Mouse (Mus musculus): ENCODE measurements around the gene Zscan10. TPM values are rescaled to one million over a fixed set of nuclear protein-coding genes. Genes with fewer than 3 reads are reported as not detected.
"Not testable (repeated sequence)": the region's sequence is repeated elsewhere in the genome, so short reads cannot be mapped to it uniquely, and the experiment has no call there.

The Zscan10 gene
- polyA plus RNA-seq, 1 experiment from 2014 or later = not detected

- H3K4me3 ChIP-seq (ENCODE audit: low read depth, low read length) = no peak overlapping the region
- H3K9ac ChIP-seq (replicated peaks; ENCODE audit: low read depth, low read length) = no peak overlapping the region
- 97% methylated on average over 38 of the region's 38 CpGs for WGBS
- H3K4me1 ChIP-seq (ENCODE audit: control insufficient read depth, insufficient read depth, low read length) = no peaks in the 10 kb centered on the region
- peaks cover 55% of the 10 kb centered on the region for H3K36me3 ChIP-seq (ENCODE audit: control insufficient read depth, insufficient read depth, low read length)
- H3K9me3 ChIP-seq (ENCODE audit: control insufficient read depth, low read length) = 0 out of 2 replicates have a peak, but pooled peaks cover 2% of the 10 kb centered on the region
- H3K27me3 ChIP-seq (ENCODE audit: control insufficient read depth, insufficient read depth, low read length) = no peaks in the 10 kb centered on the region
- H3K27ac ChIP-seq (ENCODE audit: low read depth, low read length) = no peak overlapping the region
- ATAC-seq (ENCODE audit: low read depth) = no peak
- H3K4me2 ChIP-seq (ENCODE audit: low read depth, low read length) = no peak overlapping the region
These were observed 24.6 kb upstream of the Zscan10 start for GRCm38 (mm10) chr17:23575951-23576552.

DNA sequence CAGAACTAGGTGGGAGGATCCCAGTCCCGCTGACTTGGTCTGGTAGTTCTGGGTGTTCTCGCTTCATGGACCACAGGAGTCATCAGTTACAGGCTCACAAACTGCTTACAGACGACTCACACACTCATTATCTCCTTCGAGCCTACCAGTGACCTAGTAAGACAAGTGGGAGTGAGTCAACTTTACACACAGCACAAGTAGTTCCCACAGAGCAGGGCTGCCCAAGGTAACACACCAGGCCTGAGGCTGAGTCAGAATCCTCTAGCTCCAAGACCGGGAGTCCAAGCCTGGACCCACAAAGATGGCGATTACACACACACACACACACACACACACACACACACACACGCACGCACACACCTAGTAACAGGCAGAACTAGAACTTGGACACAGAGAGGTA lies 15.9 kb upstream of the Zscan10 start:
- WGBS = 83% methylated on average over 8 of the region's 8 CpGs
- Histone ChIP-seq H3K27me3 (ENCODE audit: control insufficient read depth, insufficient read depth, low read length) (no peaks in the 10 kb centered on the region), H3K4me1 (ENCODE audit: control insufficient read depth, insufficient read depth, low read length) (peaks cover 17% of the 10 kb centered on the region), H3K27ac (ENCODE audit: low read depth, low read length) (no peak overlapping the region), H3K4me2 (ENCODE audit: low read depth, low read length) (peak overlapping the region; percentile 59), H3K9me3 (ENCODE audit: control insufficient read depth, low read length) (no peaks in the 10 kb centered on the region), H3K9ac (replicated peaks; ENCODE audit: low read depth, low read length) (no peak overlapping the region), H3K4me3 (ENCODE audit: low read depth, low read length) (peak overlapping the region; percentile 66; the same call in 1 of the 2 replicates), H3K36me3 (ENCODE audit: control insufficient read depth, insufficient read depth, low read length) (peaks cover 11% of the 10 kb centered on the region)
- ATAC-seq (ENCODE audit: low read depth) = no peak

GRCm38 (mm10) chr17:23585721-23586491 lies 14.8 kb upstream of the Zscan10 start:
- Histone ChIP-seq H3K27ac (ENCODE audit: low read depth, low read length) (peak overlapping the region; percentile 49; the same call in 1 of the 2 replicates), H3K9me3 (ENCODE audit: control insufficient read depth, low read length) (no peaks in the 10 kb centered on the region), H3K27me3 (ENCODE audit: control insufficient read depth, insufficient read depth, low read length) (no peaks in the 10 kb centered on the region), H3K4me3 (ENCODE audit: low read depth, low read length) (peak overlapping the region; percentile 66), H3K9ac (replicated peaks; ENCODE audit: low read depth, low read length) (peak overlapping the region; percentile 83), H3K36me3 (ENCODE audit: control insufficient read depth, insufficient read depth, low read length) (no peaks in the 10 kb centered on the region), H3K4me2 (ENCODE audit: low read depth, low read length) (peak overlapping the region; percentile 59), H3K4me1 (ENCODE audit: control insufficient read depth, insufficient read depth, low read length) (peaks cover 17% of the 10 kb centered on the region)
- under 1% methylated on average over 22 of the region's 22 CpGs for WGBS
- peak; percentile 93 for ATAC-seq (ENCODE audit: low read depth)

DNA sequence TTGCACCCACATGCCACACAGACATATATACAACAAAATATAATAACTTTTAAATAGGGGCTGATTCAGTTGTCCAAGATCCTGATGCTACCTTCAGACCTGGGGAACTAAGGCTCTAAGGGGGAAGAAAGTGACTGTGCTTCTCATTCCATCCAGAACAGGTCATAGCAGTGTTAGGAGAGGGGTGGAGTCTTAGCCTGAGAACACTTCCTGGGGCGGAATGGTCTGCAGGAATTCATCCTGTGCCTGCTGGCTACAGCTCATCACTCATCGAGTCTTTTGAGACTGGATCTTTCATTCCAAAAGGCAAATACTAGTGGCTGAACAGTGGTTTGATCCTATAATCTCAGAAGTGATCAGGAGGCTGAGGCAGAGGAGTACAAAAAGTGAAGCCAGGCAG lies 13.4 kb upstream of the Zscan10 start:
- Histone ChIP-seq H3K9ac (replicated peaks; ENCODE audit: low read depth, low read length) (no peak overlapping the region), H3K27me3 (ENCODE audit: control insufficient read depth, insufficient read depth, low read length) (no peaks in the 10 kb centered on the region), H3K4me3 (ENCODE audit: low read depth, low read length) (no peak overlapping the region), H3K27ac (ENCODE audit: low read depth, low read length) (no peak overlapping the region), H3K4me1 (ENCODE audit: control insufficient read depth, insufficient read depth, low read length) (peaks cover 17% of the 10 kb centered on the region), H3K4me2 (ENCODE audit: low read depth, low read length) (no peak overlapping the region), H3K9me3 (ENCODE audit: control insufficient read depth, low read length) (no peaks in the 10 kb centered on the region), H3K36me3 (ENCODE audit: control insufficient read depth, insufficient read depth, low read length) (no peaks in the 10 kb centered on the region)
- no peak for ATAC-seq (ENCODE audit: low read depth)
- 62% methylated on average over 2 of the region's 2 CpGs for WGBS

DNA sequence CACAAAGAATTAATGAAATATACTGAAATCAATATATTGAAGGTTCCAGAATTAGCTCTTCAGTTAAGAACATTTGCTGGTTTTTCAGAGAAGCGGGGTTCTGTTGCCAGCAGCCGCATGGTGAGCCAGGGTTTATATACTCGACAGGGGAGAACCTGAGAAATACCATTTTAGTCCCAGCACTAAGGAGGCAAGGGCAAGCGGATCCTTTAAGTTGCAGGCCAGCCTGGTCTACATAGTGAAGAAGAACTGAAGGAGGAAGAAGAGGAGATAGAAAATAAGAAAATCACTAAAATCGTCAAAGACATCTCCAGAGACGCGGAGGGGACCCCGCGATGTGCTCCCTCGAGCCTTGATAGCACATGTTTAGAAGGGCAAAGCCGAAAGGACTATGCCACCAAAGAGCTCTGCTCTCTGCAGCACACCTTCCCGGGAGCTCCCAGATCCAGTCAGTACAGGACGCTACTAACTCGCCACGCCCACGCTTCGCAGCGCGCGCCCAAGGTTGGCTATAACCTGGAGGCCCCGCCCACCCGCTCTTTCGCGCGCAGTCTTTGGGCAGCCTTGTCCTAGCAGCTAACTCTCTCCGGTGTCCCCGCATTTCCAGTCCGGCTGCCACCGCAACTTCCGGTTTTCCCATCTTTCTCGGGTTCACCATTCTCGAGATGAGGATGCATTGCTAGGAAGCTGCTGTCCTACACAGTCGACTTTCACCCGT lies 8.3 kb upstream of the Zscan10 start:
- 8% methylated on average over 34 of the region's 34 CpGs for WGBS
- Histone ChIP-seq H3K9me3 (ENCODE audit: control insufficient read depth, low read length) (no peaks in the 10 kb centered on the region), H3K4me3 (ENCODE audit: low read depth, low read length) (peak overlapping the region; percentile 44), H3K4me1 (ENCODE audit: control insufficient read depth, insufficient read depth, low read length) (no peaks in the 10 kb centered on the region; the same call in 1 of the 2 replicates), H3K27me3 (ENCODE audit: control insufficient read depth, insufficient read depth, low read length) (no peaks in the 10 kb centered on the region), H3K4me2 (ENCODE audit: low read depth, low read length) (peak overlapping the region; percentile 83), H3K9ac (replicated peaks; ENCODE audit: low read depth, low read length) (peak overlapping the region; percentile 58), H3K27ac (ENCODE audit: low read depth, low read length) (peak overlapping the region; percentile 78), H3K36me3 (ENCODE audit: control insufficient read depth, insufficient read depth, low read length) (no peaks in the 10 kb centered on the region)
- ATAC-seq (ENCODE audit: low read depth) = peak; percentile 99

GRCm38 (mm10) chr17:23592926-23593300 lies 7.7 kb upstream of the Zscan10 start:
- peak overlapping the region; percentile 44 for H3K4me3 ChIP-seq (ENCODE audit: low read depth, low read length)
- ATAC-seq (ENCODE audit: low read depth) = peak; percentile 73
- no peaks in the 10 kb centered on the region; the same call in 1 of the 2 replicates for H3K4me1 ChIP-seq (ENCODE audit: control insufficient read depth, insufficient read depth, low read length)
- no peaks in the 10 kb centered on the region for H3K9me3 ChIP-seq (ENCODE audit: control insufficient read depth, low read length)
- no peaks in the 10 kb centered on the region for H3K27me3 ChIP-seq (ENCODE audit: control insufficient read depth, insufficient read depth, low read length)
- 15% methylated on average over 13 of the region's 13 CpGs for whole genome bisulfite sequencing
- H3K27ac ChIP-seq (ENCODE audit: low read depth, low read length) = peak overlapping the region; percentile 78
- H3K4me2 ChIP-seq (ENCODE audit: low read depth, low read length) = peak overlapping the region; percentile 83
- peak overlapping the region; percentile 58 for H3K9ac ChIP-seq (replicated peaks; ENCODE audit: low read depth, low read length)
- H3K36me3 ChIP-seq (ENCODE audit: control insufficient read depth, insufficient read depth, low read length) = no peaks in the 10 kb centered on the region

GRCm38 (mm10) chr17:23595139-23595538 lies 5.5 kb upstream of the Zscan10 start:
- WGBS = 79% methylated on average over 4 of the region's 4 CpGs
- not testable (repeated sequence) for H3K4me2 ChIP-seq (ENCODE audit: low read depth, low read length); H3K4me3 ChIP-seq (ENCODE audit: low read depth, low read length); H3K9ac ChIP-seq (replicated peaks; ENCODE audit: low read depth, low read length); H3K36me3 ChIP-seq (ENCODE audit: control insufficient read depth, insufficient read depth, low read length); ATAC-seq (ENCODE audit: low read depth); H3K27me3 ChIP-seq (ENCODE audit: control insufficient read depth, insufficient read depth, low read length); H3K9me3 ChIP-seq (ENCODE audit: control insufficient read depth, low read length); H3K4me1 ChIP-seq (ENCODE audit: control insufficient read depth, insufficient read depth, low read length); H3K27ac ChIP-seq (ENCODE audit: low read depth, low read length)

- peak within 1 kb of the TSS; percentile 31 for H3K4me3 ChIP-seq (ENCODE audit: low read depth, low read length)
- H3K4me2 ChIP-seq (ENCODE audit: low read depth, low read length) = peak within 1 kb of the TSS; percentile 58
- peak within 1 kb of the TSS; percentile 25; the same call in 1 of the 2 replicates for H3K9ac ChIP-seq (replicated peaks; ENCODE audit: low read depth, low read length)
- WGBS = 10% methylated on average over 31 of the region's 31 CpGs
- ATAC-seq (ENCODE audit: low read depth) = peak; percentile 91
- H3K36me3 ChIP-seq (ENCODE audit: control insufficient read depth, insufficient read depth, low read length) = no peaks in the 10 kb centered on the region
- no peak within 1 kb of the TSS for H3K27ac ChIP-seq (ENCODE audit: low read depth, low read length)
- H3K27me3 ChIP-seq (ENCODE audit: control insufficient read depth, insufficient read depth, low read length) = no peaks in the 10 kb centered on the region
- no peaks in the 10 kb centered on the region for H3K4me1 ChIP-seq (ENCODE audit: control insufficient read depth, insufficient read depth, low read length)
- H3K9me3 ChIP-seq (ENCODE audit: control insufficient read depth, low read length) = no peaks in the 10 kb centered on the region
These were observed 1.8 kb upstream of the Zscan10 start, which contains the start of gene Zfp13 for GRCm38 (mm10) chr17:23598582-23599552. Gene Zfp13, minus strand, starts transcription at chr17:23599487.

Data from neural tube, embryonic 14.5 days (tissue).